Mouse (Mus musculus) kidney, adult 18-20 months (tissue): ENCODE results near the gene Phyh.
"Not testable (repeated sequence)": the region's sequence is repeated elsewhere in the genome, so short reads cannot be mapped to it uniquely, and the experiment has no call there.

Experiments used
- DNase-seq: peaks from one replicate; pipeline ENCODE4 v3.0.0; 2021

The Phyh gene

GRCm38 (mm10) chr2:4917326-4918021, 1.3 kb upstream of the Phyh start:
- DNase-seq = peak; percentile 79

GRCm38 (mm10) chr2:4921019-4921418, 2.2 kb downstream of the Phyh start:
- DNase-seq = no peak

GRCm38 (mm10) chr2:4922476-4923164, 3.8 kb downstream of the Phyh start:
- peak; percentile 47 for DNase-seq

DNA sequence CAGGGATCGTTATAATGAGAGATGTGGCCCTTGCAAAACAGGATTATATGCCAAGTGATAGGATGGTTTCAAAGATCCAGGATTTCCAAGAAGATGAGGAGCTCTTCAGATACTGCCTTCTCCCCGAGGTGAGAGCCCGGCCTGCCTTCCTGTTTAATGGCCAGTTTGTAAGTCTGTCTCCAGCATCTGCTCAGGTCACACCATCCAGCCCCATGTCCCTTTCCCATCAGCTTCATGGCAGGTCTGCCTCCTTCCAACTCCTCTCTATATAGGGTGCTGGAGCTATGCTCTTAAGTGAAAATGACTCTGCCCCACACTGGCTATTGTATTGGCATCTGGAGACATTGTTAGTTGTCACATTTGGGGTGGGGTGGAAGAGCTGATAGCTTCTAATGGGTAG, 8.6 kb downstream of the Phyh start:
- DNase-seq = no peak

GRCm38 (mm10) chr2:4929230-4929629, 10.4 kb downstream of the Phyh start:
- DNase-seq = no peak

- no peak for DNase-seq
Observed at GRCm38 (mm10) chr2:4934516-4934915, 15.7 kb downstream of the Phyh start.

GRCm38 (mm10) chr2:4937931-4938330, 19.1 kb downstream of the Phyh start:
- DNase-seq = no peak

DNA sequence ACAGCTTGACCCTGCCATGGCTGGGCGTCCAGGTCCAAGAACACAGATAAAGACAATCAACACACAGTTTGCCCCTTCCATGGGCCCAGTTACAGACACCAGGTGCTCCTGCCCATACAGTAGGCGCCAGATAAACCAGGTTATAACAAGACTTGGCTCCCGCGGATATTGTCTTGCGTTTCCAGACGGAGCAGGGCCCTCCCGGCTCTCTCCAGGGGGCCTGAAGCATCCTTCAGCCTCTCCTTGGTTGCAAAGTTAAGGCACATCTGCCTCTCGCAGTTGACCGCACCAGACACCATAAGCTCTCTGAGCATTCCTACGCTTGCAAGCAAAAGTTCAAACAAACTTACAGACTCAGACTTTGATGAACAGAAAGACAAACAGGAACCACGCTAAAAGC, 22.0 kb downstream of the Phyh start:
- DNase-seq = no peak

DNA sequence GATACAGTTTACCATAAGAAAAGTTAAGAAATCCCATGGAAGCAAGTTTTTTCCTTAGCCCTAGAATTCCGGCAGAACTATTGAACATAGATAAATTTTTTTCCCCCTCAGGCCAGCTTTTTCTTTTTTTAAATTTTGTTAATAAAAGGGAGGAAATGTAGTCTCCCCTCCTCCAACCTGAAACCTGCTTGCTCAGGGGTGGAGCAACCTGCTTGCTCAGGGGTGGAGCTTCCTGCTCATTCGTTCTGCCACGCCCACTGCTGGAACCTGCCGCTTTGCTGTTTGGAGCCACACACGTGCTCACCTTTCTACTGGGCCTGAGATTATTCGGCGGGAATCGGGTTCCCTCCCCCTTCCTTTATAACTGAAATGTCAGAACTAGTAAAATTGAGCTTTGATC, 30.9 kb downstream of the Phyh start:
- DNase-seq = not testable (repeated sequence)

- no peak for DNase-seq
Observed at GRCm38 (mm10) chr2:4950986-4951385, 32.2 kb downstream of the Phyh start.

- no peak for DNase-seq
Observed at GRCm38 (mm10) chr2:4954216-4954760, 35.5 kb downstream of the Phyh start.

DNA sequence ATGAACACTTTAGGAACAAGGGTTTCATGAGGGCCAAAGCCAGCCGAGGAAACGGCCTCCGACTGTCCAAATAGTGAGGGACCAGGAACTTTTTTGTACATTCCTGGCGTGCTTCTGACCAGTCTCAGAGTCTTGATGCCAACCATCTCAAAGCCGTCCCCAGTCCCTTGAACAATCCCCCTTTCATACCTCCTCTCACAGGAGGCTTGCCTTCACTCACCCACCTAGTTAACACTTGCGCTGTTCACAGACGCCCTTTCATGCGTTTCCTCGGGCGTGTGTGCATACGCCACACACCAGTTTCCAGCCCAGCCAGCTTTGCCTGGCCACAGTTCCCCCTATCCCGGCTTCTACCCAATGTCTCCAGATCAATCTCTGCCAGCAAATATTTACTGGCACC, 39.2 kb downstream of the Phyh start:
- no peak for DNase-seq

DNA sequence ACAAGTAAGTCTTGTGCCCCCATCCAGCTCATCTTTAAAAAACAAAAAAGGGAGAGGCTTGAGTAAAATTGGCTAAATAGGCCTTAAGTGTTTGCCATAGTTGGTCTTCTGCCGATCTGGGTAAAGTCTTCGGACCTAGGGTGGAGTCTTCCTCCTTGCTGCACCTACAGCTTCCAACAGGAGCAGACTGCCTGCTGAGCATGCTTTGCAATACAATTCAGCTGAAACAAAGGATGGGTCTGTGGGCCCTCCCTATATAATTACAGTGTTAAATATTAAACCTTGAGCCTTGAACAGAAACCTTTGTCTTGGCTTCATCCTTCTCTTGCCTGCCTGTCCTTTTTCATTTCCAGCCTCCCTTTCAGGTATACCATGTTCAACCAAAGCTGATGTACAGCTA, 49.0 kb downstream of the Phyh start:
- no peak for DNase-seq

- no peak for DNase-seq
Observed at GRCm38 (mm10) chr2:4969083-4969482, 50.3 kb downstream of the Phyh start.

- no peak for DNase-seq
Observed at GRCm38 (mm10) chr2:4975807-4976206, 57.0 kb downstream of the Phyh start, which contains the start of gene Ucma. Gene Ucma, plus strand, starts transcription at chr2:4976122.

DNA sequence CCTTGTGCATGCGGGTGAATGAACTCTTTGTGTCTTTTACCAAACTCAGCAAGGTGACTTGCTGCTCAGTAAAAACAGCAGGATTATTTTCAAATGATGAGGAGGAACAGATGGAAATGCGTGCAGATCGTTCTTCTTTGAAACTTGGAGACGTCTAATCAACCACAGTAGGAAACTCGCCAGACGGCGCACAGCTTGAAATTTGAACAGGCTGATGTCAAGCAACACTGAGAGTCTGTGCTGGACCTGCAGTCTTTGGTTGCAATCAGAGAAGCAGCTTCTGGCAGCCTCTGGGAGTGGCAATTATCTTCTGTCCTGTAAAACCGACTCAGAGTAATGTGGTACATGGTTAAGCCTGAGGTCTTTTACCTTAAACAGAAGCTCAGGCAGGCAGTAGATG, 59.3 kb downstream of the Phyh start:
- no peak for DNase-seq

DNA sequence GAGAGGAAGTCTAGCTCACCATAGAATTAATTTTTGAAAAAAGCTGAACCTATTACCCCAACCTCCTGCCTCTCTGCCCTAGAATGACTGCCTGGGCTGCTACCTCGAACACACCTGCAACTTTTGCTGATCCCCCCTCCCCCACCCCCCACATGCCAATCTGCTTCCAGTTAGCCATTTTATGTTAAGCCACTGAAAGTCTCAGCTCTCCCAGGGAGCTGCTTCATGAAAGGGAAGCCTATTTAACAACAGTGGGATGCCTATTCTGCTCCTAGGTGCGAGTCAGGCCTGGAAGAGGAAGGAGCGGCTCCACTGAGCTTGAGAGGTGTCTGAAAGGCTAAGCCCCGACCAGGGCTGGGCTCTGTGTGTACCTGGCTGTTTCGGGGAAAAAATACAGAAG, 65.2 kb downstream of the Phyh start:
- DNase-seq = no peak

DNA sequence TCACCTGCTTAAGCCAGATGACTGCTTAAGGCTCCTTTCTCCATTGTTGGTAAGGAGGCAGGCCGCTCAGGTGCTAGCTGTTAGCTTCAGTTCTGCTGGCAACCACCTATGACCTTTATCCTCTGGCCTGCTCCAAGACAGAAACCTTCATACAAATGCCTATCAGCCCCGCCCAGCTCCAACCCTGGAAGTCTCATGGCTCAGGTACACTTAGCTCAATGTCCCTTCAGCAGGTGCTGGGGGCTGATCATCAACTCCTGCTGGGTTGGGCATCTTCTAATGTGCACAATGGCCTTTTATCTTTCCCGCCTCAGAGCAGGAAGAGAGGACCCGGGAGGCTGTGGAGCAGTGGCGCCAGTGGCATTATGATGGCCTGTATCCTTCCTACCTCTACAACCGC, 66.2 kb downstream of the Phyh start:
- DNase-seq = no peak

- DNase-seq = no peak
Observed at GRCm38 (mm10) chr2:4986798-4987197, 68.0 kb downstream of the Phyh start.

DNA sequence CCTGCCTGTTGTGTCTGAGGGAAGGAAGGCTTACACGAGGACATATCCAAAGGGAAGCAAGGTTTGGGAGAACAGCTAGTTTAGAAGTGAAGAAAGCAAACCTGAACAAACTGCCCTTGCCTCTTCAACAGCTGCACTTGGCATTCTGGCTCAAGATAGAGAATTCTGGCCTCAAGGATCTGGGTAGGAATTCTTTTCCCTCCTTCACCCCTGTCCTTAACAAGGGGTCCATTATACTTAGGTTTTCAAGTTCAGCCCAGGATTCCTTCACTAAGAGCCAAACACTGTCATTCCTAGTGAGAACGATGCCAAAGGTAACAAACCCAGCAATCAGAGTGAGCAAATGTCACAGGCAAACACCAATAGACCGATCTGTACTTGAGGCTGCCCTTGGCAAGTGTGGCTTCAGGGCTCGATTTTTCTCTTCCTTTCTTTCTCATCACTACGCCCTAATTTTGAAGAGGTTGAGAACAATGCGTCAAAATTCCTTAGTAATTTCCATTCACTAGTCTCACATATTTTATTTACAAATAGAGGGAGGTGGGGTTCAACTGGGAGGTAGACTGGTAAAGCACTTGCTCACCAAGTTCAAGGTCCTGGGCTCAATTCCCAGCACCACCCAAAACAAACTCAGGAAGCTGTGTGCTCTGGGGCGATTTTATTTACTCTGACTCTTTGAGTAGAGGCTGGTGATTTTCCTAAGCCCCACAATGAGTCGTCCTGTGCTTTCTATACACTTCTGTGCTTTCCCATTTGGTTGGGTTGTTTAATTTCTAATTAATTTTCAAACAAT, 68.8 kb downstream of the Phyh start:
- no peak for DNase-seq
